Mouse (Mus musculus): ENCODE data around the gene Madcam1. TPM values are rescaled to one million over a fixed set of nuclear protein-coding genes. Genes with fewer than 3 reads are reported as not detected.

Madcam1 gene
- polyA plus RNA-seq, 1 experiment: not detected

DNA sequence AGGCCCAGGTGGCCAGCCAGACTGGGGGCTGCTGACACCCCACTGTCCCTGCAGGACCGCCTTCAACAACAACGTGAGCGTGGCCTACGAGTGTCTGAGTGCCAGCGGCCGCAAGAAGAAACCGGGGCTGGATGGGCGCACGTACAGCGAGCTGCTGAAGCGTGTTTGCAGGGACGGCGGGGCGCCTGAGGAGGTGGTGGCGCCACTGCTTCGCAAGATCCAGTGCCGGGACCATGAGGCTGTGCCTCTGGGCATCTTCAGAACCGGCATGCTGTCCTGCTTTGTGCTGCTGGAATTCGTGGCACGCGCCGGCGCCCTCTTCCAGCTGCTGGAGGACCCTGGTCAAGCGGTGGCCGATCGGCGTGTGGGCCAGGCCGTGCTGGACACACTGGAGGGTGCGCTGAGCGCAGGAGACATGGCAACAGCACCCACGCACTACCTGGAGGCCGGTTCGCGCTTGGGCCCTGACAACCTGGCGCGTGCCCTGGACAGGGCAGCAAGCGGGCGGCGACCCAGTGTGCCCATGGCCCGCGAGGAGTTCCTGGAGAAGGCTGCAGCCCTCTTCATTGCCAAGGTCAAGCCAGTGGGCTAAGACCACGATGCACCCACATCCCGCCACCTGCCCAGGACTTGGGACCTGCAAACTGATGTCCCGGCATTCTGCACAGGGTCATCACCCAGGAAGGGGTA is 11.1 kb downstream of the Madcam1 start:
- no peak overlapping the region for H3K27ac ChIP-seq (ENCODE audit: insufficient read depth, low read length)
- no peak for TF ChIP-seq CTCF (IDR thresholded peaks at IDR 0.05; ENCODE audit: extremely low read depth, insufficient read depth, low read length)
- TF ChIP-seq POLR2A (IDR thresholded peaks at IDR 0.05; ENCODE audit: extremely low read depth, insufficient read depth, low read length): no peak
- no peak overlapping the region for H3K4me3 ChIP-seq (ENCODE audit: insufficient read depth, low read length)
- peaks cover 5% of the 10 kb centered on the region for H3K4me1 ChIP-seq (ENCODE audit: control insufficient read depth, insufficient read depth, low read length)

GRCm38 (mm10) chr10:79680606-79681495 is 16.5 kb downstream of the Madcam1 start:
- TF ChIP-seq POLR2A (IDR thresholded peaks at IDR 0.05; ENCODE audit: extremely low read depth, insufficient read depth, low read length) (no peak), CTCF (IDR thresholded peaks at IDR 0.05; ENCODE audit: extremely low read depth, insufficient read depth, low read length) (no peak)
- Histone ChIP-seq H3K27ac (ENCODE audit: insufficient read depth, low read length) (peak overlapping the region; percentile 25; the same call in 1 of the 2 replicates), H3K4me1 (ENCODE audit: control insufficient read depth, insufficient read depth, low read length) (no peaks in the 10 kb centered on the region; the same call in 1 of the 2 replicates), H3K4me3 (ENCODE audit: insufficient read depth, low read length) (peak overlapping the region; percentile 33)

- Histone ChIP-seq H3K4me1 (ENCODE audit: control insufficient read depth, insufficient read depth, low read length) (no peaks in the 10 kb centered on the region; the same call in 1 of the 2 replicates), H3K27ac (ENCODE audit: insufficient read depth, low read length) (peak within 1 kb of the TSS; percentile 25; the same call in 1 of the 2 replicates), H3K4me3 (ENCODE audit: insufficient read depth, low read length) (peak within 1 kb of the TSS; percentile 94)
- no peak for TF ChIP-seq CTCF (IDR thresholded peaks at IDR 0.05; ENCODE audit: extremely low read depth, insufficient read depth, low read length)
- peak; percentile 79 for TF ChIP-seq POLR2A (IDR thresholded peaks at IDR 0.05; ENCODE audit: extremely low read depth, insufficient read depth, low read length)
These were observed 17.4 kb downstream of the Madcam1 start, which contains the start of gene Cdc34 for GRCm38 (mm10) chr10:79681591-79682245. Cdc34 (plus strand) TSS chr10:79682195.

GRCm38 (mm10) chr10:79682551-79682915 is 18.2 kb downstream of the Madcam1 start:
- no peak overlapping the region for H3K27ac ChIP-seq (ENCODE audit: insufficient read depth, low read length)
- H3K4me3 ChIP-seq (ENCODE audit: insufficient read depth, low read length): peak overlapping the region; percentile 94
- TF ChIP-seq CTCF (IDR thresholded peaks at IDR 0.05; ENCODE audit: extremely low read depth, insufficient read depth, low read length) (no peak), POLR2A (IDR thresholded peaks at IDR 0.05; ENCODE audit: extremely low read depth, insufficient read depth, low read length) (no peak)
- no peaks in the 10 kb centered on the region; the same call in 1 of the 2 replicates for H3K4me1 ChIP-seq (ENCODE audit: control insufficient read depth, insufficient read depth, low read length)

GRCm38 (mm10) chr10:79682916-79683582 is 18.7 kb downstream of the Madcam1 start:
- Histone ChIP-seq H3K4me1 (ENCODE audit: control insufficient read depth, insufficient read depth, low read length) (no peaks in the 10 kb centered on the region; the same call in 1 of the 2 replicates), H3K4me3 (ENCODE audit: insufficient read depth, low read length) (peak overlapping the region; percentile 94), H3K27ac (ENCODE audit: insufficient read depth, low read length) (no peak overlapping the region)
- no peak for TF ChIP-seq POLR2A (IDR thresholded peaks at IDR 0.05; ENCODE audit: extremely low read depth, insufficient read depth, low read length)
- peak; percentile 47; the same call in 1 of the 2 replicates for TF ChIP-seq CTCF (IDR thresholded peaks at IDR 0.05; ENCODE audit: extremely low read depth, insufficient read depth, low read length)

DNA sequence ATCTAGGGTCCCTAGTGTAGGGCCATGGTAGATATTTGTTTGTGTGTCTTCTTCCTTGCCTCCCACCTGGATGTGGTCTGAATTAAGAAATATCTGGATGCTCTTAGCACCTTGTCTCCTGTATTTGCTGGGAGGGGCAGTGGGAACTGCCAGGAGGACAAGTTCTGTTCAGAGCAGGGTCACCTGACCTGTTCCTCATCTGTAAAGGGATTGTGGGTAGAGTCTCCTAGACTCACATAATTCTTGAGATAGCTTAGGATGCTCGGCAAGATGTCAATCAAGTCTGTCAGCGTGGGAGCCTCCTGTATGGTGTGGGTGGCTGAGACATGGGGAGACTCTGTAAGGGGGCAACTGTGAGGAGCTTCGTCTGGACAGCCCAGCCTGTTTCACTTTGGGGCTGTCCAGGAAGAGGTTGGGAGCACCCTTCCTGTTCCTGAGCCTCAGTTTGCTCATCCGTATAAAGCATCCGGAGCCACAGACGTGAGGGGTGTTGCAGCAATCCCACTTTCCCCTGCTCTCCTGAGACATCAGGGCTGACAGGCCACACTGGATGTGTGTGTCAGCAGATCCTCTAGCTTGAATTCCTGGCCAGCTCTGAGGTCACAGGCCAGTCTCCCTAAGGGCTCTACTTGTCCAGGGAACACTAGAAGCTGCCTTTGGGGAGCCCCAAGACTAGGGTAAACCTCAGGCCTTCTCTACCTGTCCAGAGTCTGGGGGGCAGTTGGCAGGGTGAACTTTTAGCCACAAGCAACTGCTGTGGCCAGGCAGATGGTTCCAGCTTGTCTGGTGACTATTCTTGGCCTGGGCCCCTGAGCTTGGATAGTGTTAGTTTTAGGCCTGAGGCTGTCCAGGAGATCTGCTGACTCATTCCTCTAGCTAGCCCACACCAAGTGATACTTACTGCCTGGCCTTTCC is 19.6 kb downstream of the Madcam1 start:
- Histone ChIP-seq H3K27ac (ENCODE audit: insufficient read depth, low read length) (no peak overlapping the region), H3K4me3 (ENCODE audit: insufficient read depth, low read length) (peak overlapping the region; percentile 94; the same call in 1 of the 2 replicates), H3K4me1 (ENCODE audit: control insufficient read depth, insufficient read depth, low read length) (no peaks in the 10 kb centered on the region; the same call in 1 of the 2 replicates)
- TF ChIP-seq POLR2A (IDR thresholded peaks at IDR 0.05; ENCODE audit: extremely low read depth, insufficient read depth, low read length) (no peak), CTCF (IDR thresholded peaks at IDR 0.05; ENCODE audit: extremely low read depth, insufficient read depth, low read length) (no peak)

DNA sequence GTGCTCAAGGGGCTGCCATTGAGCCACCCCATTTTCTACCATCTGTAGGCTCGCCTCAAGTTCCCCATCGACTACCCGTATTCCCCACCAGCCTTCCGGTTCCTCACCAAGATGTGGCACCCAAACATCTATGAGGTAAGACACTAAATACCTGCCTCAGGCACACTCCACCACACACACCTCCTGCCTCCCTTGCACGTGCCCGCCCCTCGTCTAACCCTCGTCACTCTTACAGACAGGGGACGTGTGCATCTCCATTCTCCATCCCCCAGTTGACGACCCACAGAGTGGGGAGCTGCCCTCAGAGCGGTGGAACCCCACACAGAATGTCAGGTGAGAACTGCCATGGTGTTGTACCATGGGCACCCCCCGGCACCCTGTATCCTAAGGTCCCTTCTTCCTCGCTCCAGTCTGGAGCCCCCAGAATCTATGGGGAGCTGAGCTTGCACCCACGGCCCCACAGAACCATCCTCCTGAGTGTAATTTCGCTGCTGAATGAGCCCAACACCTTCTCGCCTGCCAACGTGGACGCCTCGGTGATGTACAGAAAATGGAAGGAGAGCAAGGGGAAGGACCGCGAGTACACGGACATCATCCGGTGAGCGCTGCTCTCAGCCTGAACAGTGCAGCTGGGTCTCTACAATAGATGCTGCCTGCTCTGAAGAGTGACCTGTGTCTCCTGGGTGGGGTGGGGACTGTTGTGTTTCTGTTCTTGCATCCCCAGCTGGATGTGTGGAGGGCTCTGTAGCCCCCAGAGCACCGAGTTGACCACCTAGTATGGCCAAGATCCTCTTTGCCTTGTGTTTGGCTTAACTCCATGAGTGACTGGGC is 20.6 kb downstream of the Madcam1 start:
- H3K4me3 ChIP-seq (ENCODE audit: insufficient read depth, low read length): no peak overlapping the region; the same call in 1 of the 2 replicates
- no peak overlapping the region for H3K27ac ChIP-seq (ENCODE audit: insufficient read depth, low read length)
- H3K4me1 ChIP-seq (ENCODE audit: control insufficient read depth, insufficient read depth, low read length): no peaks in the 10 kb centered on the region; the same call in 1 of the 2 replicates
- no peak for TF ChIP-seq POLR2A (IDR thresholded peaks at IDR 0.05; ENCODE audit: extremely low read depth, insufficient read depth, low read length)
- TF ChIP-seq CTCF (IDR thresholded peaks at IDR 0.05; ENCODE audit: extremely low read depth, insufficient read depth, low read length): no peak
